Mouse (Mus musculus): Measurements from ENCODE around the gene Dnah11.

Dnah11 gene

GRCm38 (mm10) chr12:118084806-118085205 is 114.0 kb downstream of the Dnah11 start:
- whole genome bisulfite sequencing, result 82% methylated on average over 3 of the region's 3 CpGs

GRCm38 (mm10) chr12:118084134-118084533 is 114.7 kb downstream of the Dnah11 start:
- WGBS, result 65% methylated on average over 5 of the region's 5 CpGs

GRCm38 (mm10) chr12:118080441-118080840 is 118.4 kb downstream of the Dnah11 start:
- 92% methylated on average over 6 of the region's 6 CpGs for WGBS

GRCm38 (mm10) chr12:118078434-118078989 is 120.3 kb downstream of the Dnah11 start:
- WGBS, result 81% methylated on average over 9 of the region's 9 CpGs

DNA sequence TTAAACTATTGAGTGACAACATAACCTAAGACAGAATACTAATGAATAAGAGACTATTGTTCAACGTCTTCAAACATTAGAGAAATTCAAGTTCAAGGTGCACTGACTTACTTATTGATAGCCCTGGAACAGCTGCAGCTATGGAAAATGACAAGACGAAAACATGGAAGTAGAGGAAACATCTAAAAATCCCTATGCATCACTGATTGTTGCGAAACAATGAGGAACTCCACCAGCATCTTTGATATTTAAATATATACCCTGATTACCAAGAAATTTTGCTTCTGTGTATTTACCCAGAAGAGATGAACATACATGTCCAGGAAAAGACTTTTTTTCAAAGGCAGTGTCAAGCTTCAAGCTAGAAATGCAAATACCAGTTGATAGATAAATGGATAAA is 122.0 kb downstream of the Dnah11 start:
- WGBS, result 80% methylated on average over 3 of the region's 3 CpGs

GRCm38 (mm10) chr12:118072181-118072872 is 126.5 kb downstream of the Dnah11 start:
- 82% methylated on average over 3 of the region's 3 CpGs for WGBS

GRCm38 (mm10) chr12:118071667-118072066 is 127.2 kb downstream of the Dnah11 start:
- 90% methylated on average over 1 of the region's 1 CpGs for WGBS

DNA sequence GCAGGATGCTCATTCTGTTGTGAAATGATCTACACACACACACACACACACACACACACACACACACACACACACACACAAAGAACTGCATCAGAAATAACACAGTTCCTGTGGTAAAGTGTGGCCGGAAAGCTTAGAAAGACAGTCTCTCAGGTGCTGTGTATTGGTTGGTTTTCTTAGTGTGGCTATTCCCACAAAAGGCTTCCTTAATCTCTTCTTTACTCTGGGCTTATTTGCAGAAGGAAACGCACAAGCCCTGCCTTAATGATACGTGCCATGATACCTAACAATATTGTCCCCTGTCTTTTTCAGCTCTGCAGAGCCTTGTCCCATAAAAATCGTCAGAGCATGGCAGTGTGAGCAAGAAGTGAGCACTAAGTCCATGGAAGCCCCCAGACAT is 130.1 kb downstream of the Dnah11 start:
- WGBS, result 81% methylated on average over 4 of the region's 4 CpGs

DNA sequence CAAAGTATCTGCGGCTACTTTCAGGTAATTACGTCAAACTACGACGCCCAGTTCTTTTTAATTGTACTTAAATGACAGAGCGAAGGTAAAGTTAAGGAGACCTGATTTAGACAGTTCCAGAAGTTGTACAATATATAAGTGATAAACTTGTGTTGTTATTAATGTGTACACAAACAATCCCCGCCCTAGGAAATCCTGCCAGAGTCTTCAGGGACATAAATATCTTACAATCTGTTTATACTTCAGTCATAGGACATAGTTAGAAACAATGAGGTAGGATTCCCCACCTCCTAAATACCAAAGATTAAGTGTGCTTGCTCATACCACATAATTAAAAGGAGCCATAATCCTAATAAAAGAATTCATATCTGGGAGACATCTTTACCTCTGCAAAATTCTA is 136.5 kb downstream of the Dnah11 start:
- 93% methylated on average over 6 of the region's 6 CpGs for WGBS

DNA sequence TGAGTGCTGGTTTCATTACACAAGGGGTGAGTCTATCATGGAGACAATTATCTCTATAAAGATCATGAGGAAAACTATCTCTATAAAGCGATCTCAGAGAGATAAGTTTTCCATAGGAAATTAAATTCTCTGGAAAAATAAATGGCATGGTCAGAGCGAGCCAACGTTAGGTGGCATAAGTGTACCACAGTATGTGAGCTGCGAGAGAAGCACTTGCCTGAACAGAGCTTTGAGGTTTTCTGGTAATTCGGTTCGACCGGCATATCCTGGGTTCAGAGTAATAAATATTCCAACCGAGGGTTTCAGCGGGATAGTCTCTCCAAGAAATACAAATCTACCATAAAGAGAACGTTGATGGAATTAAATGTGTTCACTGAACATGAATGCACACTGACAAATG is 142.0 kb downstream of the Dnah11 start:
- 46% methylated on average over 10 of the region's 10 CpGs for WGBS

- 87% methylated on average over 4 of the region's 4 CpGs for WGBS
Measured at GRCm38 (mm10) chr12:118045381-118045780, 153.5 kb downstream of the Dnah11 start.

DNA sequence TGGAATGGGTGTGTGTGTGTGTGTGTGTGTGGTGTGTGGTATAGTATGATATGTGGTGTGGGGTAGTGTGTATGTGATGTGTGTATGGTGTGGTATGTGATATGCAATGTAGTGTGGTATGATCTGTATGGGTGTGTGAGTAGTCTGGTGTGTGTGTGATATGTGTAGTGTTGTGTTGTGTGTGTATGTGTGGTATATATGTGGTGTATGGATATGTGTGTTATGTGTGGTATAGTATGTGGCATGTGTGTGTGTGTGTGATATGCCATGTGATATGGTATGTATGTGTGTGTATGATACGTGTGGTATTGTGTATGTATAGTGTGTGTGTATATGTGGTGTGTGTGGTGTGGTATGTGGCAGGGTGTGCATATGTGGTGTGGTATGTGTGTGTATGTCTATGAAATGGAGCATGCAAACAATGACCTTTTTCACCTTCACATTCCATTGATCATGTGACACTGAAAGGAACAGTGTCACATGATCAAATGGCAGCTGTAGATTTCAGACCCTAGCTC is 155.7 kb downstream of the Dnah11 start:
- 100% methylated on average over 1 of the region's 1 CpGs for WGBS

GRCm38 (mm10) chr12:118042196-118042595 is 156.6 kb downstream of the Dnah11 start:
- 37% methylated on average over 2 of the region's 2 CpGs for WGBS

GRCm38 (mm10) chr12:118034990-118035389 is 163.9 kb downstream of the Dnah11 start:
- WGBS, result 81% methylated on average over 1 of the region's 1 CpGs

- 75% methylated on average over 4 of the region's 4 CpGs for WGBS
Measured at GRCm38 (mm10) chr12:118025771-118026170, 173.1 kb downstream of the Dnah11 start.

- 78% methylated on average over 6 of the region's 6 CpGs for WGBS
Measured at GRCm38 (mm10) chr12:118018936-118019335, 179.9 kb downstream of the Dnah11 start.

- 96% methylated on average over 3 of the region's 3 CpGs for WGBS
Measured at GRCm38 (mm10) chr12:118013872-118014271, 185.0 kb downstream of the Dnah11 start.

DNA sequence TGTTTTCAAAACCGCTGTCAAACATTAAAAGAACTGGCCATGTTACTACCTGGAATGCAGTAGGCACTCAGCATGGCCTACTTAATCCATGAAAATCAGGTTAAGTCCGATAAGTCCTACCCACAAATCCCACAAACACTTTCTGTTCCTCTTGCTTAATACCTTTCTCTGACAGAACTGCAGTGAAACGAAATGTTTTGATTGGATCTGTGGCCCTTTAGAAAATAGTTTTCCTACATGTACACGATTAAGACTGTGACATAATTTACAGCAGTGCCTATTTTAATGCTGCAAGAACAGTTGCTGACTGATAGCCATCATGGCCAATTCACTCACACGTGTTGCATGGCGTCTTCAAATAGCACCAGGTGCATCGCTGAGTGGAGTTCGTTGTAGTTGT is 186.9 kb downstream of the Dnah11 start:
- WGBS, result 93% methylated on average over 8 of the region's 8 CpGs

GRCm38 (mm10) chr12:117994938-117995337 is 203.9 kb downstream of the Dnah11 start:
- 72% methylated on average over 9 of the region's 9 CpGs for WGBS

- WGBS, result 6% methylated on average over 7 of the region's 7 CpGs
Measured at GRCm38 (mm10) chr12:117993499-117993898, 205.3 kb downstream of the Dnah11 start.

- WGBS, result 20% methylated on average over 11 of the region's 11 CpGs
Measured at GRCm38 (mm10) chr12:117989018-117989828, 209.6 kb downstream of the Dnah11 start.

DNA sequence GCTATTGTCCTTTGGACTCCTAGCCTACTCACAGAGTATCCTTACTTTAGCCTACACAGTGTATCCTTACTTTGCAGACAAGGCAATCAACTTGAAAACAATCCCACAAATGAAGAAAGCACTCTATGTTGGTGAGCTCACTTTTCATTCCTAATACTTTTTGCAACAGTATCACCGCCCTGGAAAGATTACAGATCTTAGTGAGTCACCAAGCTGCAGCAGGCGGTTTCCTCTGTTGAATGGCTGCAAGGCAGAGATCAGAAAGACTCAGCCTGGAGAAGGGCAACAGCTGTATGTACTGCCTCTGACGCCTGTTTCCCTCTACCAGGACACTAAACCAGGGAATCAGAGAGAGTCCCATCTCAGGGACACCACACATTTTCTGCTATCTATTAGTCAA is 218.5 kb downstream of the Dnah11 start:
- WGBS, result 76% methylated on average over 3 of the region's 3 CpGs

- WGBS, result 87% methylated on average over 2 of the region's 2 CpGs
Measured at GRCm38 (mm10) chr12:117962698-117963097, 236.1 kb downstream of the Dnah11 start.

Data from cerebral cortex, adult 2 months (tissue).